Mouse (Mus musculus): ENCODE results near the gene Fus.

DNA sequence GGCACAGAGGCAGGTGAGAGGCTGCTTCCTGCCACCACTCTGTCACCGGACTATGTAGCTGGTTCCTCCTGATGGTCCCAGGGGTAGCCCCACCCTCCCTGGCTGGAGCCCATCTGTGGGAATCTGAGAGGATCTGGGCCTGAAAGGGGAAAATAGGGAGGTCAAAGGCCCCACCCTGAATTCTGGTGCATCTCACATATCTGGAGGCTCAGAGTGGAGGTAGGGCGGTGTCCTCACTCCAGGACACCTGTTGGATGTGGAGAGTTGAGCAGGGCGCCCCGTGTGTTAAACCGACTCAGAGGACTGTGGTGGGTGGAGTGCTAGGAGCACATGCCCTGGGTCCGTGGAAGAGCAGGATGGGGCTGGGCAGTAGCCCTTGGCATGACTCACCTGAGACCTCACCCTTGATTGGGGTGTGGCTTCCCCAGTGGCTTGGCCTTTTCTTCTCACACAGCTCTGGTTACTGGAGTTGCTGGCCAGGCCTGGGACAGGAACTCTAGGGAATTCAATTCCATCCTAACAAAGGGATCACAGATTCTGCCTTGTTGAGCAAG lies 20.7 kb upstream of the Fus start, which contains the start of gene Prss36:
- TF ChIP-seq CTCF (IDR thresholded peaks at IDR 0.05) (no peak), EP300 (IDR thresholded peaks at IDR 0.05) (no peak)

Measured in lung, postnatal 0 days (tissue).